In the genomic region with DNA sequence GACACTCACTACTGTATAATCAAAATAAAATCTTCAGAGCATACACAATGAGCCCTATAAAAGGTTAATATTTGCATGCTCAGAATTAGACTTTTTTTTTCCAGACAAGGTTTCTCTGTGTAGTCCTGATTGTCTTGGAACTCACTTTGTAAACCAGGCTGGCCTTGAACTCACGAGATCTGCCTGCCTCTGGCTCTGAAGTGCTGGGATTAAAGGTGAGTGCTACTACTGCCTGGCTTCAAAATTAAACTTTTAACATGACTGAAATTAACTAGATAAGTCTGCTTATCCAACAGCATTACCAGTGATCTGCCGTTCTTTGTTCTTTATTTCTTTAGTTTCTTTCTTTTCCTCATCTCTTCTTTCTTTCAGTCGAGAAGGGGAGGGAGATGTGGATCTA, we compare ENCODE assay signal across 21 mouse cellular contexts. TPM values are rescaled to one million over a fixed set of nuclear protein-coding genes. Genes with fewer than 3 reads are reported as not detected.
A peak's percentile ranks its signal among the peaks of the same experiment; 100 is the strongest.
DNase-seq lines count a peak whose midpoint lies in the region; ATAC-seq and TF ChIP-seq lines count a peak whose summit lies in the region.
"Had no signal": no experiment of that assay in that cellular context is flagged by ENCODE, and none has a peak within 500 bp of the region (broad histone marks: within the 10 kb centered on the region; RNA-seq: fewer than 3 reads in every experiment).

No protein-coding gene starts in this region.

- no peak for ATAC-seq in kidney, embryonic 15.5 days (replicated peaks; ENCODE audit: low FRiP score)
- ATAC-seq: activated CD4-positive, CD25-positive, alpha-beta regulatory T cell, adult 4 months; CD4-positive, CD25-positive, alpha-beta regulatory T cell, adult 4 months; Patski had no signal

- no peak for TF ChIP-seq EP300 in MEL (IDR thresholded peaks at IDR 0.05; ENCODE audit: low read depth in 1 of 2, low read length in 2 of 2)

- no peak for TF ChIP-seq CTCF in MEL (IDR thresholded peaks at IDR 0.05 in 2 of 3, conservative IDR thresholded peaks at IDR 0.05 in 1 of 3; ENCODE audit: control insufficient read depth in 1 of 3, insufficient read depth in 1 of 3, low read depth in 2 of 3, low read length in 3 of 3, poor library complexity in 1 of 3, severe bottlenecking in 1 of 3)

- H3K36me3 ChIP-seq in ES-E14 (ENCODE audit: control insufficient read depth, insufficient read depth, low read length, poor library complexity, severe bottlenecking) (peaks cover 10% of the 10 kb centered on the region), MEL (ENCODE audit: control insufficient read depth in 1 of 2, insufficient read depth in 2 of 2, low read length in 2 of 2) (peaks cover 6 to 23% of the 10 kb centered on the region in 2 experiments)
- peaks cover 65% of the 10 kb centered on the region for H3K36me3 ChIP-seq in kidney, embryonic 15.5 days

- whole genome bisulfite sequencing in kidney, embryonic 15.5 days = 90% methylated on average over 3 of the region's 3 CpGs

- TF ChIP-seq RAD21 in MEL (IDR thresholded peaks at IDR 0.05; ENCODE audit: low read depth, low read length) = no peak

- H3K4me1 ChIP-seq in ES-E14 (ENCODE audit: control insufficient read depth in 2 of 2, insufficient read depth in 2 of 2, low read length in 2 of 2, poor library complexity in 1 of 2) = peaks cover 0 to 3% of the 10 kb centered on the region in 2 experiments; a peak in 1 of 4 replicates
- peaks cover 0 to 7% of the 10 kb centered on the region in 2 experiments; a peak in 1 of 4 replicates for H3K4me1 ChIP-seq in MEL (ENCODE audit: control insufficient read depth in 1 of 2, insufficient read depth in 2 of 2, low read length in 2 of 2)
- peaks cover 40% of the 10 kb centered on the region for H3K4me1 ChIP-seq in kidney, embryonic 15.5 days

- DNase-seq in ES-E14 (ENCODE audit: low read depth, low spot score) (no peak), MEL (ENCODE audit: low read depth, low spot score) (no peak)
- DNase-seq in gastrocnemius, adult 18-20 months (ENCODE audit: low spot score) = no peak
- DNase-seq: adrenal gland, adult 2 months; adrenal gland, adult 8-10 months; adrenal gland, postnatal 10 days; adrenal gland, postnatal 14 days; adrenal gland, postnatal 25 days; adrenal gland, postnatal 36 days; B cell, adult 2 months; cerebellum, adult 11 months; cerebellum, adult 11-12 months; cerebellum, adult 18-20 months; cerebellum, adult 2 months; cerebellum, adult 8-10 months had no signal

- H3K4me3 ChIP-seq in ES-E14 (ENCODE audit: insufficient read depth in 1 of 2, low read depth in 1 of 2, low read length in 2 of 2, poor library complexity in 1 of 2, severe bottlenecking in 1 of 2) = no peak overlapping the region
- H3K4me3 ChIP-seq in MEL (ENCODE audit: control insufficient read depth in 1 of 2, insufficient read depth in 1 of 2, low read depth in 2 of 2, low read length in 2 of 2) = no peak overlapping the region
- no peak overlapping the region for H3K4me3 ChIP-seq in kidney, embryonic 15.5 days (replicated peaks)

- H3K27ac ChIP-seq in ES-E14 (ENCODE audit: insufficient read depth, low read depth, low read length, poor library complexity, severe bottlenecking) = no peak overlapping the region
- no peak overlapping the region for H3K27ac ChIP-seq in MEL (ENCODE audit: control insufficient read depth, low read depth, low read length)
- H3K27ac ChIP-seq in kidney, embryonic 15.5 days = no peak overlapping the region

- no peaks in the 10 kb centered on the region for H3K9me3 ChIP-seq in ES-E14 (ENCODE audit: control insufficient read depth, insufficient read depth, low read depth, low read length)
- no peaks in the 10 kb centered on the region for H3K9me3 ChIP-seq in MEL (replicated peaks; ENCODE audit: insufficient read depth, low read length)
- H3K9me3 ChIP-seq in kidney, embryonic 15.5 days (replicated peaks) = no peaks in the 10 kb centered on the region
- H3K9me3 ChIP-seq: G1E had no signal

- no peaks in the 10 kb centered on the region for H3K27me3 ChIP-seq in MEL (ENCODE audit: control insufficient read depth in 1 of 2, insufficient read depth in 2 of 2, low read length in 2 of 2)
- H3K27me3 ChIP-seq in kidney, embryonic 15.5 days = no peaks in the 10 kb centered on the region
- H3K27me3 ChIP-seq: CH12.LX, Patski had no signal

- H3K9ac ChIP-seq in ES-E14 (ENCODE audit: insufficient read depth, low read depth, low read length, poor library complexity, severe bottlenecking) (no peak overlapping the region), MEL (ENCODE audit: control insufficient read depth, low read depth, low read length, poor library complexity, severe bottlenecking) (no peak overlapping the region)
- H3K9ac ChIP-seq in kidney, embryonic 15.5 days = no peak overlapping the region

- TF ChIP-seq POLR2A in MEL (IDR thresholded peaks at IDR 0.05; ENCODE audit: control insufficient read depth in 1 of 2, insufficient read depth in 1 of 2, low read depth in 1 of 2, low read length in 2 of 2, poor library complexity in 1 of 2) = no peak

- H3K4me2 ChIP-seq in kidney, embryonic 15.5 days = no peak overlapping the region

- peaks cover 8% of the 10 kb centered on the region for H3K79me2 ChIP-seq in MEL (ENCODE audit: control insufficient read depth, insufficient read depth, low read length, poor library complexity)

- in situ Hi-C loops in ES-E14 (cut with MboI; ENCODE audit: low sequenced_read_pairs in 2 of 2, unreplicated experiment in 2 of 2) = no loop called here

TF ChIP-seq in ES-E14, 5 proteins besides CTCF, POLR2A, EP300 and RAD21:
- no peak for TF ChIP-seq CHD2 (IDR thresholded peaks at IDR 0.05; ENCODE audit: low read depth, low read length)
- TF ChIP-seq ZNF384 (IDR thresholded peaks at IDR 0.05; ENCODE audit: low read depth, low read length) = peak; percentile 86
- TF ChIP-seq MAFK (IDR thresholded peaks at IDR 0.05; ENCODE audit: insufficient read depth, low read depth, low read length) = no peak
- no peak for TF ChIP-seq HCFC1 (IDR thresholded peaks at IDR 0.05; ENCODE audit: borderline replicate concordance, insufficient read depth, low read length)
- TF ChIP-seq ZC3H11A (IDR thresholded peaks at IDR 0.05; ENCODE audit: borderline replicate concordance, low read depth, low read length) = no peak

TF ChIP-seq in MEL, 35 proteins besides CTCF, POLR2A, EP300 and RAD21:
- TF ChIP-seq MYC (IDR thresholded peaks at IDR 0.05; ENCODE audit: low read depth, low read length) (no peak), ZNF384 (IDR thresholded peaks at IDR 0.05; ENCODE audit: low read depth, low read length) (peak; percentile 67)

RNA-seq across cellular contexts. Expression of a gene that starts 3.0 kb away (rescaled TPM):
- total RNA-seq in ES-E14 (2012; rRNA removed) (46.8 and 58.3 TPM in 2 replicates), MEL (2012; rRNA removed) (74.8 and 79.3 TPM in 2 replicates)
- polyA plus RNA-seq in MEL (2012; ENCODE audit: insufficient read depth in 1 of 2, insufficient read length in 2 of 2, low read depth in 1 of 2, low replicate concordance in 2 of 2, missing spikeins in 1 of 2) = 100 to 1,000 TPM; 106 to 225 TPM
- polyA plus RNA-seq in kidney, embryonic 15.5 days (2015; fragmentation: Nextera tagmentation; extraction: Ambion mirVana) = 106 and 123 TPM in 2 replicates
- 10 to 100 TPM; 77.6 to 78.6 TPM for total RNA-seq in gastrocnemius, adult 18-20 months (2021)

RNA-seq across cellular contexts. Expression of a gene that starts 12.3 kb away (rescaled TPM):
- 3.1 and 4.0 TPM in 2 replicates for total RNA-seq in ES-E14 (2012; rRNA removed)
- 3.1 and 3.2 TPM in 2 replicates for total RNA-seq in MEL (2012; rRNA removed)
- polyA plus RNA-seq in MEL (2012; ENCODE audit: insufficient read depth in 1 of 2, insufficient read length in 2 of 2, low read depth in 1 of 2, low replicate concordance in 2 of 2, missing spikeins in 1 of 2) = 1 to 10 TPM in 1 of 2 experiments, not detected in 1; 3.6 TPM
- 10.4 and 11.9 TPM in 2 replicates for polyA plus RNA-seq in kidney, embryonic 15.5 days (2015; fragmentation: Nextera tagmentation; extraction: Ambion mirVana)
- 1 to 10 TPM; 2.6 TPM for total RNA-seq in gastrocnemius, adult 18-20 months (2021)

RNA-seq across cellular contexts. Expression of a gene that starts 51.9 kb away (rescaled TPM):
- total RNA-seq in ES-E14 (2012; rRNA removed) (14.6 and 18.5 TPM in 2 replicates), MEL (2012; rRNA removed) (15.9 TPM in 2 replicates)
- polyA plus RNA-seq in MEL (2012; ENCODE audit: insufficient read depth in 1 of 2, insufficient read length in 2 of 2, low read depth in 1 of 2, low replicate concordance in 2 of 2, missing spikeins in 1 of 2) = 10 to 100 TPM; 21.5 to 67.0 TPM
- 34.1 and 35.0 TPM in 2 replicates for polyA plus RNA-seq in kidney, embryonic 15.5 days (2015; fragmentation: Nextera tagmentation; extraction: Ambion mirVana)
- 1 to 10 TPM; 1.9 to 2.2 TPM for total RNA-seq in gastrocnemius, adult 18-20 months (2021)

RNA-seq across cellular contexts. Expression of a gene that starts 53.3 kb away (rescaled TPM):
- total RNA-seq in ES-E14 (2012; rRNA removed) (0.71 and 2.0 TPM in 2 replicates), MEL (2012; rRNA removed) (not detected in 2 replicates)
- polyA plus RNA-seq in MEL (2012; ENCODE audit: insufficient read depth in 1 of 2, insufficient read length in 2 of 2, low read depth in 1 of 2, low replicate concordance in 2 of 2, missing spikeins in 1 of 2) = not detected
- 2.6 and 4.5 TPM in 2 replicates for polyA plus RNA-seq in kidney, embryonic 15.5 days (2015; fragmentation: Nextera tagmentation; extraction: Ambion mirVana)
- total RNA-seq in gastrocnemius, adult 18-20 months (2021) = not detected
- total RNA-seq: adrenal gland, adult 2 months; adrenal gland, postnatal 14 days; adrenal gland, postnatal 25 days; CH12.LX had no signal
- polyA plus RNA-seq: G1E, Patski had no signal
